Mouse (Mus musculus) limb, embryonic 14.5 days (tissue): ENCODE results near the gene Jmjd8. TPM values are rescaled to one million over a fixed set of nuclear protein-coding genes. Genes with fewer than 3 reads are reported as not detected.
A peak's percentile ranks its signal among the peaks of the same experiment; 100 is the strongest.

Experiments used
- ATAC-seq: fragments of 200-750 bp; cut with Nextera tagmentation; 2 replicates; pipeline ENCODE4 v1.8.0; 2017; ENCODE audit warnings: low read depth, moderate number of reproducible peaks, moderate TSS enrichment; ENCODE audit not compliant: low FRiP score
- DNase-seq: peaks from one replicate; pipeline ENCODE4 v3.0.0-alpha.2; 2015; ENCODE audit warnings: low spot score
- H3K27ac ChIP-seq: fragments of 300-500 bp; sonication (generic); replicated peaks from 2 replicates; pipeline ENCODE4 v1.5.1; 2014; ENCODE audit warnings: low read depth, mild to moderate bottlenecking, low read length, moderate library complexity, mixed read lengths
- H3K27me3 ChIP-seq: fragments of 300-500 bp; sonication (generic); 2 replicates; pipeline ENCODE4 v1.6.1; 2014; ENCODE audit warnings: low read length, mixed read lengths; ENCODE audit not compliant: control insufficient read depth, insufficient read depth
- H3K36me3 ChIP-seq: fragments of 300-500 bp; sonication (generic); 2 replicates; pipeline ENCODE4 v1.6.1; 2014; ENCODE audit warnings: mild to moderate bottlenecking, low read length, moderate library complexity, mixed read lengths; ENCODE audit not compliant: control insufficient read depth, insufficient read depth
- H3K4me1 ChIP-seq: fragments of 300-500 bp; sonication (generic); 2 replicates; pipeline ENCODE4 v1.6.1; 2014; ENCODE audit warnings: antibody characterized with exemption, low read length, mixed read lengths; ENCODE audit not compliant: control insufficient read depth, insufficient read depth
- H3K4me2 ChIP-seq: fragments of 300-500 bp; sonication (generic); replicated peaks from 2 replicates; pipeline ENCODE4 v1.6.1; 2014; ENCODE audit warnings: low read depth, mild to moderate bottlenecking, low read length, moderate library complexity; ENCODE audit not compliant: severe bottlenecking
- H3K4me3 ChIP-seq: fragments of 300-500 bp; sonication (generic); replicated peaks from 2 replicates; pipeline ENCODE4 v1.5.1; 2014; ENCODE audit warnings: low read length
- H3K9ac ChIP-seq: fragments of 300-500 bp; sonication (generic); 2 replicates; pipeline ENCODE4 v1.6.1; 2014; ENCODE audit warnings: mild to moderate bottlenecking, low read depth, low read length, moderate library complexity; ENCODE audit not compliant: severe bottlenecking
- H3K9me3 ChIP-seq: fragments of 300-500 bp; sonication (generic); 2 replicates; pipeline ENCODE4 v1.6.1; 2016; ENCODE audit warnings: low read length; ENCODE audit not compliant: control insufficient read depth
- POLR2A ChIP-seq: fragments of 200-500 bp; IDR thresholded peaks from 2 replicates; pipeline ENCODE4 v1.8.0; 2012; ENCODE audit warnings: inconsistent platforms, mild to moderate bottlenecking, moderate library complexity, borderline replicate concordance; ENCODE audit not compliant: insufficient read depth, insufficient read length; ENCODE audit errors: extremely low read depth
- WGBS: fragments of 180-500 bp; shearing (Covaris S2); extraction: QIAGEN DNeasy Blood & Tissue Kit; methylation state at CpG from one replicate; pipeline ENCODE4 v1.1.7; 2014; 5-methylcytosine and 5-hydroxymethylcytosine counted together
- polyA plus RNA-seq, 2 experiments: library from polyadenylated mRNA; depleted of rRNA in 1 of 2; stranded (reverse) in 1 of 2; unstranded in 1 of 2; fragments of >200 nt; fragmentation: Nextera tagmentation in 1 of 2; extraction: Ambion mirVana in 1 of 2; gene quantifications; 2 replicates each; pipeline versions ENCODE4 v1.2.1 to v1.2.3; 2012 to 2014

Jmjd8 gene
- polyA plus RNA-seq, 2 experiments: 41.5 to 64.4 TPM

- Histone ChIP-seq H3K27me3 (no peaks in the 10 kb centered on the region), H3K27ac (no peak overlapping the region), H3K4me2 (peak overlapping the region; percentile 91; the same call in 1 of the 2 replicates), H3K9me3 (no peaks in the 10 kb centered on the region), H3K4me3 (peak overlapping the region; percentile 85), H3K36me3 (peaks cover 50% of the 10 kb centered on the region), H3K9ac (0 out of 2 replicates have a peak overlapping the region, but pooled peaks have one; percentile 77), H3K4me1 (peaks cover 43% of the 10 kb centered on the region)
- no peak for ATAC-seq
- WGBS: 86% methylated on average over 14 of the region's 14 CpGs
- no peak for TF ChIP-seq POLR2A
- no peak for DNase-seq
Observed at GRCm38 (mm10) chr17:25830806-25831431, 2.3 kb downstream of the Jmjd8 start.

GRCm38 (mm10) chr17:25831451-25832281, 3.0 kb downstream of the Jmjd8 start:
- DNase-seq (no peak), ATAC-seq (no peak)
- H3K9me3 ChIP-seq: no peaks in the 10 kb centered on the region
- H3K27me3 ChIP-seq: no peaks in the 10 kb centered on the region
- peaks cover 50% of the 10 kb centered on the region for H3K4me1 ChIP-seq
- 60% methylated on average over 21 of the region's 21 CpGs for WGBS
- peak overlapping the region; percentile 85 for H3K4me3 ChIP-seq
- TF ChIP-seq POLR2A: no peak
- no peak overlapping the region for H3K27ac ChIP-seq
- H3K36me3 ChIP-seq: peaks cover 44% of the 10 kb centered on the region
- peak overlapping the region; percentile 91 for H3K4me2 ChIP-seq
- peak overlapping the region; percentile 77 for H3K9ac ChIP-seq

GRCm38 (mm10) chr17:25832436-25833290, 4.0 kb downstream of the Jmjd8 start:
- TF ChIP-seq POLR2A: peak; percentile 74; the same call in 1 of the 2 replicates
- Histone ChIP-seq H3K27ac (peak overlapping the region; percentile 89), H3K4me3 (peak overlapping the region; percentile 85), H3K4me2 (peak overlapping the region; percentile 91), H3K9ac (peak overlapping the region; percentile 77), H3K27me3 (no peaks in the 10 kb centered on the region), H3K9me3 (no peaks in the 10 kb centered on the region), H3K36me3 (peaks cover 38% of the 10 kb centered on the region), H3K4me1 (peaks cover 58% of the 10 kb centered on the region)
- peak; percentile 99 for DNase-seq
- WGBS: under 1% methylated on average over 46 of the region's 77 CpGs
- peak; percentile 92 for ATAC-seq

- peaks cover 56% of the 10 kb centered on the region for H3K4me1 ChIP-seq
- peak; percentile 66 for ATAC-seq
- H3K9me3 ChIP-seq: no peaks in the 10 kb centered on the region
- peak within 1 kb of the TSS; percentile 89 for H3K27ac ChIP-seq
- peak within 1 kb of the TSS; percentile 91 for H3K4me2 ChIP-seq
- H3K27me3 ChIP-seq: no peaks in the 10 kb centered on the region
- peak within 1 kb of the TSS; percentile 85 for H3K4me3 ChIP-seq
- H3K36me3 ChIP-seq: peaks cover 38% of the 10 kb centered on the region
- no peak for TF ChIP-seq POLR2A
- 0% methylated on average over 24 of the region's 24 CpGs for WGBS
- DNase-seq: peak; percentile 89
- peak within 1 kb of the TSS; percentile 77 for H3K9ac ChIP-seq
Observed at GRCm38 (mm10) chr17:25833291-25833663, 4.6 kb downstream of the Jmjd8 start, which contains the start of gene Stub1. Gene Stub1, minus strand, starts transcription at chr17:25833404.
